Mouse (Mus musculus) heart, embryonic 10.5 days (tissue): ENCODE results near the gene Gm20503. TPM values are rescaled to one million over a fixed set of nuclear protein-coding genes. Genes with fewer than 3 reads are reported as not detected.

Source experiments
- DNase-seq: peaks from one replicate; pipeline ENCODE4 v3.0.0-alpha.2; 2017; ENCODE audit warnings: low spot score
- H3K27ac ChIP-seq: fragments of 300-500 bp; sonication (generic); 2 replicates; pipeline ENCODE4 v1.5.1; 2016; ENCODE audit warnings: mild to moderate bottlenecking
- H3K27me3 ChIP-seq: fragments of 300-500 bp; sonication (generic); 2 replicates; pipeline ENCODE4 v1.6.1; 2016; ENCODE audit warnings: mild to moderate bottlenecking; ENCODE audit not compliant: poor library complexity, insufficient read depth, severe bottlenecking
- H3K36me3 ChIP-seq: fragments of 300-500 bp; sonication (generic); 2 replicates; pipeline ENCODE4 v1.6.1; 2016; ENCODE audit warnings: mild to moderate bottlenecking, moderate library complexity
- H3K4me1 ChIP-seq: fragments of 300-500 bp; sonication (generic); 2 replicates; pipeline ENCODE4 v1.6.1; 2016; ENCODE audit warnings: mild to moderate bottlenecking
- H3K4me3 ChIP-seq: fragments of 300-500 bp; sonication (generic); 2 replicates; pipeline ENCODE4 v1.5.1; 2016; ENCODE audit warnings: mild to moderate bottlenecking, moderate library complexity
- H3K9me3 ChIP-seq: fragments of 300-500 bp; sonication (generic); 2 replicates; pipeline ENCODE4 v1.6.1; 2016; ENCODE audit warnings: mild to moderate bottlenecking, moderate library complexity
- WGBS: fragments of 180-500 bp; shearing (Covaris S2); methylation state at CpG from one replicate; pipeline ENCODE4 v1.1.7; 2016; 5-methylcytosine and 5-hydroxymethylcytosine counted together
- polyA plus RNA-seq: library from polyadenylated mRNA; unstranded; fragments of >200 nt; fragmentation: Nextera tagmentation; extraction: Ambion mirVana; gene quantifications from 2 replicates; pipeline ENCODE4 v1.2.1, GENCODE M21; 2016

Gene Gm20503
- polyA plus RNA-seq, 1 experiment from 2014 or later: 14.1 TPM

- Histone ChIP-seq H3K4me3 (no peak overlapping the region), H3K27me3 (no peaks in the 10 kb centered on the region), H3K36me3 (peaks cover 32% of the 10 kb centered on the region), H3K27ac (no peak overlapping the region), H3K4me1 (peaks cover 14% of the 10 kb centered on the region), H3K9me3 (no peaks in the 10 kb centered on the region)
- 90% methylated on average over 3 of the region's 3 CpGs for WGBS
- no peak for DNase-seq
Measured at GRCm38 (mm10) chr4:59015181-59015580, 12.2 kb downstream of the Gm20503 start.

GRCm38 (mm10) chr4:59016922-59017321 is 13.9 kb downstream of the Gm20503 start:
- H3K4me1 ChIP-seq: 0 out of 2 replicates have a peak, but pooled peaks cover 5% of the 10 kb centered on the region
- H3K27me3 ChIP-seq: no peaks in the 10 kb centered on the region
- H3K36me3 ChIP-seq: peaks cover 46% of the 10 kb centered on the region
- 82% methylated on average over 2 of the region's 2 CpGs for WGBS
- no peaks in the 10 kb centered on the region for H3K9me3 ChIP-seq
- no peak overlapping the region for H3K4me3 ChIP-seq
- no peak for DNase-seq
- H3K27ac ChIP-seq: no peak overlapping the region

- H3K4me1 ChIP-seq: 0 out of 2 replicates have a peak, but pooled peaks cover 14% of the 10 kb centered on the region
- peak overlapping the region; percentile 80 for H3K4me3 ChIP-seq
- 83% methylated on average over 10 of the region's 10 CpGs for WGBS
- H3K27me3 ChIP-seq: no peaks in the 10 kb centered on the region
- H3K36me3 ChIP-seq: no peaks in the 10 kb centered on the region
- no peaks in the 10 kb centered on the region for H3K9me3 ChIP-seq
- H3K27ac ChIP-seq: no peak overlapping the region
- no peak for DNase-seq
Measured at GRCm38 (mm10) chr4:59034325-59034917, 31.4 kb downstream of the Gm20503 start.

GRCm38 (mm10) chr4:59034918-59035785 is 32.1 kb downstream of the Gm20503 start, which contains the start of gene Gng10:
TSS of gene Gng10 (plus strand) at chr4:59035088.
- H3K9me3 ChIP-seq: no peaks in the 10 kb centered on the region
- H3K27me3 ChIP-seq: no peaks in the 10 kb centered on the region
- peak within 1 kb of the TSS; percentile 91 for H3K27ac ChIP-seq
- peak; percentile 80 for DNase-seq
- H3K4me1 ChIP-seq: 0 out of 2 replicates have a peak, but pooled peaks cover 14% of the 10 kb centered on the region
- 10% methylated on average over 76 of the region's 76 CpGs for WGBS
- no peaks in the 10 kb centered on the region for H3K36me3 ChIP-seq
- peak within 1 kb of the TSS; percentile 80 for H3K4me3 ChIP-seq

- no peak for DNase-seq
Measured at GRCm38 (mm10) chr4:59035786-59036350, 32.9 kb downstream of the Gm20503 start.

GRCm38 (mm10) chr4:59036490-59037127 is 33.6 kb downstream of the Gm20503 start:
- Histone ChIP-seq H3K27ac (no peak overlapping the region), H3K4me3 (no peak overlapping the region), H3K9me3 (no peaks in the 10 kb centered on the region), H3K4me1 (0 out of 2 replicates have a peak, but pooled peaks cover 14% of the 10 kb centered on the region), H3K27me3 (no peaks in the 10 kb centered on the region), H3K36me3 (no peaks in the 10 kb centered on the region)
- WGBS: 54% methylated on average over 13 of the region's 13 CpGs
- DNase-seq: peak; percentile 85

More at GRCm38 (mm10) chr4:59035786-59036350, 32.9 kb downstream of the Gm20503 start:
- Histone ChIP-seq H3K27me3 (no peaks in the 10 kb centered on the region), H3K9me3 (no peaks in the 10 kb centered on the region), H3K27ac (no peak overlapping the region), H3K4me3 (peak overlapping the region; percentile 80), H3K4me1 (0 out of 2 replicates have a peak, but pooled peaks cover 14% of the 10 kb centered on the region), H3K36me3 (no peaks in the 10 kb centered on the region)
- 67% methylated on average over 18 of the region's 18 CpGs for WGBS

- H3K4me3 ChIP-seq: no peak overlapping the region
- H3K4me1 ChIP-seq: 0 out of 2 replicates have a peak, but pooled peaks cover 14% of the 10 kb centered on the region
- no peaks in the 10 kb centered on the region for H3K27me3 ChIP-seq
- no peak for DNase-seq
- no peak overlapping the region for H3K27ac ChIP-seq
- H3K9me3 ChIP-seq: no peaks in the 10 kb centered on the region
- H3K36me3 ChIP-seq: no peaks in the 10 kb centered on the region
- 44% methylated on average over 3 of the region's 3 CpGs for WGBS
Measured at GRCm38 (mm10) chr4:59037525-59037924, 34.5 kb downstream of the Gm20503 start.

- Histone ChIP-seq H3K4me1 (0 out of 2 replicates have a peak, but pooled peaks cover 8% of the 10 kb centered on the region), H3K27me3 (no peaks in the 10 kb centered on the region), H3K36me3 (no peaks in the 10 kb centered on the region), H3K27ac (no peak overlapping the region), H3K4me3 (no peak overlapping the region), H3K9me3 (no peaks in the 10 kb centered on the region)
- no peak for DNase-seq
- WGBS: 82% methylated on average over 11 of the region's 11 CpGs
Measured at GRCm38 (mm10) chr4:59040397-59041287, 37.6 kb downstream of the Gm20503 start.

GRCm38 (mm10) chr4:59043074-59043473 is 40.1 kb downstream of the Gm20503 start:
- Histone ChIP-seq H3K27me3 (no peaks in the 10 kb centered on the region), H3K36me3 (no peaks in the 10 kb centered on the region), H3K4me1 (no peaks in the 10 kb centered on the region), H3K4me3 (no peak overlapping the region), H3K27ac (no peak overlapping the region), H3K9me3 (no peaks in the 10 kb centered on the region)
- WGBS: 94% methylated on average over 5 of the region's 5 CpGs
- DNase-seq: no peak

- 90% methylated on average over 6 of the region's 6 CpGs for WGBS
- no peaks in the 10 kb centered on the region for H3K9me3 ChIP-seq
- no peaks in the 10 kb centered on the region for H3K4me1 ChIP-seq
- H3K27me3 ChIP-seq: no peaks in the 10 kb centered on the region
- no peaks in the 10 kb centered on the region for H3K36me3 ChIP-seq
- no peak for DNase-seq
- H3K4me3 ChIP-seq: no peak overlapping the region
- no peak overlapping the region for H3K27ac ChIP-seq
Measured at GRCm38 (mm10) chr4:59043891-59044290, 40.9 kb downstream of the Gm20503 start.

- Histone ChIP-seq H3K9me3 (no peaks in the 10 kb centered on the region), H3K4me1 (no peaks in the 10 kb centered on the region), H3K27me3 (no peaks in the 10 kb centered on the region), H3K36me3 (no peaks in the 10 kb centered on the region), H3K27ac (no peak overlapping the region), H3K4me3 (no peak overlapping the region)
- WGBS: 38% methylated on average over 3 of the region's 3 CpGs
- DNase-seq: no peak
Measured at GRCm38 (mm10) chr4:59047222-59047621, 44.2 kb downstream of the Gm20503 start.

GRCm38 (mm10) chr4:59051081-59051480 is 48.1 kb downstream of the Gm20503 start:
- Histone ChIP-seq H3K9me3 (no peaks in the 10 kb centered on the region), H3K4me3 (no peak overlapping the region), H3K4me1 (peaks cover 8% of the 10 kb centered on the region), H3K27ac (no peak overlapping the region), H3K27me3 (no peaks in the 10 kb centered on the region), H3K36me3 (no peaks in the 10 kb centered on the region)
- no peak for DNase-seq
- WGBS: 80% methylated on average over 1 of the region's 1 CpGs
